Comparison of ENCODE assay signal across 32 mouse cellular contexts in the genomic region with DNA sequence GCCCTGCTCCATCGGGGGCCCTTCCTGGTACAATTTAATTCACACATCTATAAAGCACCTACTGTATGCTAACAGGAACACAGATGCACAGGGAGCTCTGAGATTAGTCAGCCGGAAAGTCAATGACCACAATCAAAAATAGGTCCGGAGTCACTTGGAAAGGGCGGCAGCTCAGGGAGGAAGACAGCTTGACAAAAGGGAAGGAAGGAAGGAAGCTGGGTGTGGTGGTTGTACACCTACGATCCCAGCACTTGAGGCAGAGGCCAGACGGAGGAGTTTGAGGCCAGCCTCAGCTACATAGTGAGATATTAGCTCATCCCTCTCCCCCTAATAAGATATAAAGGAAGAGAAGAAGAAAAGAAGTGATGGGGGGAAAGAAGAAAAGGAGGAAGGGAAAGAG. TPM values are rescaled to one million over a fixed set of nuclear protein-coding genes. Genes with fewer than 3 reads are reported as not detected.
"Had no signal": no experiment of that assay in that cellular context is flagged by ENCODE, and none has a peak within 500 bp of the region (broad histone marks: within the 10 kb centered on the region; RNA-seq: fewer than 3 reads in every experiment).

No protein-coding gene starts in this region.

- DNase-seq: cerebellum, adult 2 months; cerebellum, adult 8-10 months; cerebellum, adult 9-10 months; cerebellum, adult 9-11 months; cerebellum, postnatal 10 days; cerebellum, postnatal 14 days; cerebellum, postnatal 25 days; cerebellum, postnatal 36 days; embryo, embryonic 11 days; forebrain, postnatal 0 days; gastrocnemius, adult 2 months; gastrocnemius, postnatal 10 days; gastrocnemius, postnatal 14 days; gastrocnemius, postnatal 25 days; gastrocnemius, postnatal 36 days; heart, adult 2 months had no signal

- H3K9me3 ChIP-seq: embryonic facial prominence, embryonic 10.5 days; embryonic facial prominence, embryonic 12.5 days; embryonic facial prominence, embryonic 13.5 days; embryonic facial prominence, embryonic 15.5 days; forebrain, embryonic 10.5 days; forebrain, embryonic 12.5 days; forebrain, embryonic 13.5 days; forebrain, embryonic 15.5 days had no signal

- H3K27me3 ChIP-seq: embryonic facial prominence, embryonic 12.5 days; embryonic facial prominence, embryonic 13.5 days; embryonic facial prominence, embryonic 15.5 days; forebrain, embryonic 12.5 days; forebrain, embryonic 13.5 days; forebrain, embryonic 15.5 days had no signal

- H3K36me3 ChIP-seq: embryonic facial prominence, embryonic 10.5 days; embryonic facial prominence, embryonic 12.5 days; embryonic facial prominence, embryonic 13.5 days; embryonic facial prominence, embryonic 15.5 days; forebrain, embryonic 10.5 days; forebrain, embryonic 12.5 days; forebrain, embryonic 15.5 days had no signal

- H3K27ac ChIP-seq: embryonic facial prominence, embryonic 10.5 days; embryonic facial prominence, embryonic 12.5 days; embryonic facial prominence, embryonic 13.5 days; embryonic facial prominence, embryonic 15.5 days; forebrain, embryonic 10.5 days; forebrain, embryonic 12.5 days; forebrain, embryonic 13.5 days; forebrain, embryonic 15.5 days; gastrocnemius, adult 2 months; heart, adult 2 months had no signal

- H3K4me1 ChIP-seq: embryonic facial prominence, embryonic 10.5 days; embryonic facial prominence, embryonic 12.5 days; embryonic facial prominence, embryonic 15.5 days; forebrain, embryonic 10.5 days; forebrain, embryonic 12.5 days; forebrain, embryonic 13.5 days; forebrain, embryonic 15.5 days had no signal

- H3K4me3 ChIP-seq: embryonic facial prominence, embryonic 10.5 days; embryonic facial prominence, embryonic 12.5 days; embryonic facial prominence, embryonic 13.5 days; embryonic facial prominence, embryonic 15.5 days; erythroblast, embryonic 14.5 days; forebrain, embryonic 10.5 days; forebrain, embryonic 12.5 days; forebrain, embryonic 13.5 days; forebrain, embryonic 15.5 days; gastrocnemius, adult 2 months; heart, adult 2 months had no signal

RNA-seq across cellular contexts. Expression of a gene that starts 39.6 kb away (rescaled TPM):
- total RNA-seq: granulocyte monocyte progenitor cell, adult 5-6 weeks had no signal
- polyA plus RNA-seq: erythroblast, embryonic 14.5 days had no signal

RNA-seq across cellular contexts. Expression of a gene that starts 54.2 kb away (rescaled TPM):
- total RNA-seq: common myeloid progenitor, adult 5-6 weeks; forebrain, postnatal 0 days; gastrocnemius, adult 8-10 months; gastrocnemius, postnatal 25 days; gastrocnemius, postnatal 36 days; granulocyte monocyte progenitor cell, adult 5-6 weeks; heart, adult 2 months had no signal
- polyA plus RNA-seq: embryonic facial prominence, embryonic 10.5 days; embryonic facial prominence, embryonic 11.5 days; erythroblast, embryonic 14.5 days; forebrain, embryonic 10.5 days; forebrain, embryonic 11.5 days; forebrain, embryonic 12.5 days; forebrain, embryonic 13.5 days; forebrain, embryonic 14.5 days; forebrain, embryonic 15.5 days; forebrain, embryonic 16.5 days; forebrain, postnatal 0 days had no signal
